Mouse (Mus musculus) duodenum, adult 2 months (tissue): ENCODE measurements around the gene Shcbp1l. TPM values are rescaled to one million over a fixed set of nuclear protein-coding genes. Genes with fewer than 3 reads are reported as not detected.

Source experiments
- polyA plus RNA-seq: library from polyadenylated mRNA; depleted of rRNA; stranded (reverse); fragments of >200 nt; gene quantifications from 2 replicates; pipeline ENCODE4 v1.2.3, GENCODE M21; 2012; ENCODE audit warnings: low replicate concordance; rRNA removed

The Shcbp1l gene
- 0.04 and 0.17 TPM in 2 replicates for polyA plus RNA-seq

GRCm38 (mm10) chr1:153424770-153425584, at the start of gene Shcbp1l:
Gene Shcbp1l (plus strand): TSS chr1:153425162.

GRCm38 (mm10) chr1:153487500-153487879, 62.5 kb downstream of the Shcbp1l start, which contains the start of gene Dhx9:
Gene Dhx9 (minus strand): TSS chr1:153487660.

Other genes starting within 250 kb of the Shcbp1l start
- gene Lamc2, start 238.7 kb upstream of the Shcbp1l start, polyA plus RNA-seq = 2.2 and 3.1 TPM in 2 replicates
- gene Lamc1, start 92.4 kb upstream of the Shcbp1l start, polyA plus RNA-seq = 15.1 and 27.2 TPM in 2 replicates
- 0.98 and 1.6 TPM in 2 replicates for gene Dhx9, start 62.5 kb downstream of the Shcbp1l start, polyA plus RNA-seq
- gene Npl, start 124.9 kb downstream of the Shcbp1l start, polyA plus RNA-seq = 0.36 and 5.4 TPM in 2 replicates
- 0.02 TPM in 2 replicates for gene Rgs8, start 227.9 kb downstream of the Shcbp1l start, polyA plus RNA-seq